Mouse (Mus musculus): ENCODE measurements around the gene Arhgef18. TPM values are rescaled to one million over a fixed set of nuclear protein-coding genes. Genes with fewer than 3 reads are reported as not detected.
A peak's percentile ranks its signal among the peaks of the same experiment; 100 is the strongest.

Gene Arhgef18
- total RNA-seq, 2 experiments from 2014 or later: 9.4 to 9.6 TPM

- DNase-seq: no peak
- intact Hi-C loops (cut with DNase I; ENCODE audit: low total_unique reads): no loop called here
These were observed 38.3 kb downstream of the Arhgef18 start for GRCm38 (mm10) chr8:3431113-3431512.

GRCm38 (mm10) chr8:3436492-3436891 lies 43.7 kb downstream of the Arhgef18 start:
- intact Hi-C loops (cut with DNase I; ENCODE audit: low total_unique reads): no loop called here
- DNase-seq: no peak

- DNase-seq: no peak
- intact Hi-C loops (cut with DNase I; ENCODE audit: low total_unique reads): no loop called here
These were observed 46.7 kb downstream of the Arhgef18 start for GRCm38 (mm10) chr8:3439510-3439909.

- DNase-seq: no peak
- intact Hi-C loops (cut with DNase I; ENCODE audit: low total_unique reads): loop anchor here (10.0 kb wide), 1 partner anchor 94 kb away; the partner anchor contains the start of gene A430078G23Rik
These were observed 56.4 kb downstream of the Arhgef18 start for GRCm38 (mm10) chr8:3449226-3449625.

GRCm38 (mm10) chr8:3450670-3451069 lies 57.9 kb downstream of the Arhgef18 start:
- intact Hi-C loops (cut with DNase I; ENCODE audit: low total_unique reads): no loop called here
- DNase-seq: peak; percentile 59

- intact Hi-C loops (cut with DNase I; ENCODE audit: low total_unique reads): no loop called here
- no peak for DNase-seq
These were observed 59.2 kb downstream of the Arhgef18 start for GRCm38 (mm10) chr8:3451992-3452391.

GRCm38 (mm10) chr8:3463248-3463647 lies 70.4 kb downstream of the Arhgef18 start:
- intact Hi-C loops (cut with DNase I; ENCODE audit: low total_unique reads): no loop called here
- no peak for DNase-seq

GRCm38 (mm10) chr8:3464309-3464708 lies 71.5 kb downstream of the Arhgef18 start:
- no peak for DNase-seq
- intact Hi-C loops (cut with DNase I; ENCODE audit: low total_unique reads): no loop called here

GRCm38 (mm10) chr8:3467006-3467885 lies 74.4 kb downstream of the Arhgef18 start, which contains the start of gene Pex11g:
Gene Pex11g (minus strand): TSS chr8:3467680.
- peak; percentile 99 for DNase-seq
- intact Hi-C loops (cut with DNase I; ENCODE audit: low total_unique reads): no loop called here

- DNase-seq: no peak
- intact Hi-C loops (cut with DNase I; ENCODE audit: low total_unique reads): no loop called here
These were observed 75.2 kb downstream of the Arhgef18 start for GRCm38 (mm10) chr8:3467886-3468545.

GRCm38 (mm10) chr8:3468838-3469237 lies 76.0 kb downstream of the Arhgef18 start:
- no peak for DNase-seq
- intact Hi-C loops (cut with DNase I; ENCODE audit: low total_unique reads): no loop called here

- intact Hi-C loops (cut with DNase I; ENCODE audit: low total_unique reads): no loop called here
- no peak for DNase-seq
These were observed 77.8 kb downstream of the Arhgef18 start, which contains the start of gene Tex45 for GRCm38 (mm10) chr8:3470562-3470961. Gene Tex45 (plus strand): TSS chr8:3470862.

GRCm38 (mm10) chr8:3475715-3476429 lies 83.1 kb downstream of the Arhgef18 start:
- intact Hi-C loops (cut with DNase I; ENCODE audit: low total_unique reads): no loop called here
- no peak for DNase-seq

- intact Hi-C loops (cut with DNase I; ENCODE audit: low total_unique reads): no loop called here
- DNase-seq: no peak
These were observed 87.5 kb downstream of the Arhgef18 start for GRCm38 (mm10) chr8:3480221-3480785.

GRCm38 (mm10) chr8:3481605-3482004 lies 88.8 kb downstream of the Arhgef18 start:
- DNase-seq: no peak
- intact Hi-C loops (cut with DNase I; ENCODE audit: low total_unique reads): no loop called here

- DNase-seq: no peak
- intact Hi-C loops (cut with DNase I; ENCODE audit: low total_unique reads): no loop called here
These were observed 89.5 kb downstream of the Arhgef18 start for GRCm38 (mm10) chr8:3482240-3482740.

- intact Hi-C loops (cut with DNase I; ENCODE audit: low total_unique reads): no loop called here
- DNase-seq: no peak
These were observed 90.7 kb downstream of the Arhgef18 start for GRCm38 (mm10) chr8:3483546-3483945.

- intact Hi-C loops (cut with DNase I; ENCODE audit: low total_unique reads): no loop called here
- no peak for DNase-seq
These were observed 92.4 kb downstream of the Arhgef18 start for GRCm38 (mm10) chr8:3485192-3485591.
